Mouse (Mus musculus): ENCODE results near the gene Rassf6. TPM values are rescaled to one million over a fixed set of nuclear protein-coding genes. Genes with fewer than 3 reads are reported as not detected.

The Rassf6 gene
- total and polyA plus RNA-seq, 3 experiments: 15.1 to 24.5 (median 18.3) TPM

- TF ChIP-seq CHD1 (IDR thresholded peaks at IDR 0.05; ENCODE audit: low read depth, low read length) (no peak), ELF1 (IDR thresholded peaks at IDR 0.05; ENCODE audit: low read depth, low read length) (no peak), ZNF384 (IDR thresholded peaks at IDR 0.05; ENCODE audit: low read depth, low read length) (no peak), SIN3A (IDR thresholded peaks at IDR 0.05; ENCODE audit: low read length) (no peak), ETS1 (conservative IDR thresholded peaks at IDR 0.05; ENCODE audit: low read depth, low read length) (peak; percentile 80), EP300 (IDR thresholded peaks at IDR 0.05; ENCODE audit: low read length) (peak; percentile 39; the same call in 1 of the 2 replicates), USF1 (IDR thresholded peaks at IDR 0.05; ENCODE audit: low read depth, low read length) (no peak), TCF12 (IDR thresholded peaks at IDR 0.05; ENCODE audit: low read depth, low read length) (no peak), NELFE (IDR thresholded peaks at IDR 0.05; ENCODE audit: low read depth, low read length) (no peak), MEF2A (IDR thresholded peaks at IDR 0.05; ENCODE audit: borderline replicate concordance, low read depth, low read length) (no peak), TBP (conservative IDR thresholded peaks at IDR 0.05; ENCODE audit: low read depth, low read length) (no peak)
These were observed 45.5 kb downstream of the Rassf6 start (continued) for GRCm38 (mm10) chr5:90594945-90595344.

GRCm38 (mm10) chr5:90591936-90592335 lies 48.5 kb downstream of the Rassf6 start:
- H3K9me3 ChIP-seq (replicated peaks; ENCODE audit: low read length): no peaks in the 10 kb centered on the region
- H3K4me1 ChIP-seq (ENCODE audit: control insufficient read depth in 1 of 2, insufficient read depth in 2 of 2): peaks cover 10 to 44% of the 10 kb centered on the region in 2 experiments
- H3K27ac ChIP-seq (ENCODE audit: insufficient read depth, low read depth): no peak overlapping the region
- no peak for DNase-seq (ENCODE audit: extremely low read depth)
- dilution Hi-C loops (cut with MboI; ENCODE audit: extremely low pct_ligation_motif_present, extremely low pct_unique_long_range_greater_than_20kb, low sequenced_read_pairs): no loop called here
- no peaks in the 10 kb centered on the region for H3K79me2 ChIP-seq (replicated peaks; ENCODE audit: control insufficient read depth, extremely low read depth, insufficient read depth, poor library complexity, severe bottlenecking)
- H3K4me3 ChIP-seq (replicated peaks in 1 of 3; ENCODE audit: low read depth in 2 of 3, low read length in 2 of 3, poor library complexity in 1 of 3): no peak overlapping the region
- H3K36me3 ChIP-seq (replicated peaks in 1 of 2; ENCODE audit: control insufficient read depth in 1 of 2, insufficient read depth in 1 of 2, low read length in 1 of 2): peaks cover under 1 to 40% of the 10 kb centered on the region in 2 experiments
- no peak overlapping the region for H3K9ac ChIP-seq (ENCODE audit: insufficient read depth, low read depth)
- H3K27me3 ChIP-seq (replicated peaks): no peaks in the 10 kb centered on the region
- H3K4me2 ChIP-seq (ENCODE audit: insufficient read depth, low read depth, poor library complexity, severe bottlenecking): no peak overlapping the region
- TF ChIP-seq CHD1 (IDR thresholded peaks at IDR 0.05; ENCODE audit: low read depth, low read length) (no peak), MAZ (IDR thresholded peaks at IDR 0.05; ENCODE audit: low read depth, low read length) (no peak), POLR2A (IDR thresholded peaks at IDR 0.05; ENCODE audit: low read depth, low read length) (no peak)
- in situ Hi-C loops (cut with MboI; ENCODE audit: low pct_ligation_motif_present, low pct_unique_long_range_greater_than_20kb, low sequenced_read_pairs): no loop called here

- H3K36me3 ChIP-seq (replicated peaks in 1 of 2; ENCODE audit: control insufficient read depth in 1 of 2, insufficient read depth in 1 of 2, low read length in 1 of 2): peaks cover 0 to 35% of the 10 kb centered on the region in 2 experiments
These were observed 49.8 kb downstream of the Rassf6 start for GRCm38 (mm10) chr5:90590676-90591075.

More at GRCm38 (mm10) chr5:90590676-90591075, 49.8 kb downstream of the Rassf6 start:
- H3K4me1 ChIP-seq (ENCODE audit: control insufficient read depth in 1 of 2, insufficient read depth in 2 of 2): peaks cover 9 to 39% of the 10 kb centered on the region in 2 experiments
- no peaks in the 10 kb centered on the region for H3K27me3 ChIP-seq (replicated peaks)
- dilution Hi-C loops (cut with MboI; ENCODE audit: extremely low pct_ligation_motif_present, extremely low pct_unique_long_range_greater_than_20kb, low sequenced_read_pairs): no loop called here
- H3K4me2 ChIP-seq (ENCODE audit: insufficient read depth, low read depth, poor library complexity, severe bottlenecking): no peak overlapping the region
- in situ Hi-C loops (cut with MboI; ENCODE audit: low pct_ligation_motif_present, low pct_unique_long_range_greater_than_20kb, low sequenced_read_pairs): no loop called here
- no peak overlapping the region for H3K9ac ChIP-seq (ENCODE audit: insufficient read depth, low read depth)
- no peaks in the 10 kb centered on the region for H3K79me2 ChIP-seq (replicated peaks; ENCODE audit: control insufficient read depth, extremely low read depth, insufficient read depth, poor library complexity, severe bottlenecking)
- H3K27ac ChIP-seq (ENCODE audit: insufficient read depth, low read depth): no peak overlapping the region
- no peaks in the 10 kb centered on the region for H3K9me3 ChIP-seq (replicated peaks; ENCODE audit: low read length)
- H3K4me3 ChIP-seq (replicated peaks in 1 of 3; ENCODE audit: low read depth in 2 of 3, low read length in 2 of 3, poor library complexity in 1 of 3): no peak overlapping the region
- TF ChIP-seq JUN (IDR thresholded peaks at IDR 0.05; ENCODE audit: insufficient read depth, low read depth, low read length): no peak
- TF ChIP-seq USF2 (conservative IDR thresholded peaks at IDR 0.05; ENCODE audit: low read depth, low read length): no peak
- no peak for TF ChIP-seq UBTF (IDR thresholded peaks at IDR 0.05; ENCODE audit: low read depth, low read length)
- TF ChIP-seq ZC3H11A (IDR thresholded peaks at IDR 0.05; ENCODE audit: low read depth, low read length): no peak
- no peak for TF ChIP-seq CHD2 (IDR thresholded peaks at IDR 0.05; ENCODE audit: low read length)
- TF ChIP-seq GABPA (IDR thresholded peaks at IDR 0.05; ENCODE audit: insufficient replicate concordance, low read depth, low read length): no peak
- no peak for TF ChIP-seq MEF2A (IDR thresholded peaks at IDR 0.05; ENCODE audit: borderline replicate concordance, low read depth, low read length)
- no peak for TF ChIP-seq EP300 (IDR thresholded peaks at IDR 0.05; ENCODE audit: low read length)
- no peak for TF ChIP-seq RAD21 (IDR thresholded peaks at IDR 0.05; ENCODE audit: low read depth, low read length)
- no peak for DNase-seq (ENCODE audit: extremely low read depth)

Data from CH12.LX (cell line).